In genomic region chr13:76969386-76969785, GRCm38 (mm10) we compare ENCODE assay signal across 7 mouse cellular contexts.
DNase-seq lines count a peak whose midpoint lies in the region; ATAC-seq and TF ChIP-seq lines count a peak whose summit lies in the region.

No protein-coding gene starts in this region.

- no peak overlapping the region for H3K4me2 ChIP-seq in liver, embryonic 12.5 days
- H3K4me2 ChIP-seq in kidney, postnatal 0 days (ENCODE audit: low read length) = no peak overlapping the region
- no peak overlapping the region for H3K4me2 ChIP-seq in lung, postnatal 0 days (replicated peaks; ENCODE audit: low read depth, low read length)

- peak; percentile 59 for TF ChIP-seq CTCF in liver, adult 2 months (IDR thresholded peaks at IDR 0.05; ENCODE audit: low read depth, low read length)
- peak; percentile 93 for TF ChIP-seq CTCF in kidney, postnatal 0 days (IDR thresholded peaks at IDR 0.05; ENCODE audit: low read depth)
- peak; percentile 81 for TF ChIP-seq CTCF in lung, postnatal 0 days (IDR thresholded peaks at IDR 0.05)

- no peaks in the 10 kb centered on the region for H3K27me3 ChIP-seq in liver, adult 2 months (ENCODE audit: control insufficient read depth, insufficient read depth, low read length)
- no peaks in the 10 kb centered on the region for H3K27me3 ChIP-seq in liver, embryonic 12.5 days (replicated peaks)
- no peaks in the 10 kb centered on the region for H3K27me3 ChIP-seq in kidney, postnatal 0 days (ENCODE audit: insufficient read depth, low read length)
- H3K27me3 ChIP-seq in lung, postnatal 0 days (replicated peaks; ENCODE audit: insufficient read depth, low read length) = no peaks in the 10 kb centered on the region

- H3K27ac ChIP-seq in liver, adult 2 months (replicated peaks; ENCODE audit: insufficient read depth, low read depth, low read length) = no peak overlapping the region
- no peak overlapping the region for H3K27ac ChIP-seq in liver, embryonic 12.5 days
- H3K27ac ChIP-seq in kidney, postnatal 0 days = no peak overlapping the region
- no peak overlapping the region for H3K27ac ChIP-seq in lung, postnatal 0 days (ENCODE audit: low read length)

- TF ChIP-seq EP300 in lung, postnatal 0 days (IDR thresholded peaks at IDR 0.05) = no peak

- no peaks in the 10 kb centered on the region for H3K36me3 ChIP-seq in liver, adult 2 months (ENCODE audit: control insufficient read depth, insufficient read depth, low read length)
- no peaks in the 10 kb centered on the region for H3K36me3 ChIP-seq in liver, embryonic 12.5 days
- no peaks in the 10 kb centered on the region for H3K36me3 ChIP-seq in kidney, postnatal 0 days (ENCODE audit: insufficient read depth, low read length)
- no peaks in the 10 kb centered on the region for H3K36me3 ChIP-seq in lung, postnatal 0 days (ENCODE audit: insufficient read depth, low read length)

- no peaks in the 10 kb centered on the region for H3K79me2 ChIP-seq in liver, adult 2 months (ENCODE audit: control insufficient read depth, insufficient read depth, low read length)

- no peak for ATAC-seq in liver, embryonic 12.5 days
- ATAC-seq in kidney, postnatal 0 days (replicated peaks; ENCODE audit: low FRiP score, low read depth) = no peak
- no peak for ATAC-seq in lung, postnatal 0 days

- H3K9me3 ChIP-seq in liver, embryonic 12.5 days (replicated peaks) = no peaks in the 10 kb centered on the region
- no peaks in the 10 kb centered on the region for H3K9me3 ChIP-seq in kidney, postnatal 0 days (replicated peaks; ENCODE audit: low read length)
- H3K9me3 ChIP-seq in lung, postnatal 0 days (ENCODE audit: low read length) = no peaks in the 10 kb centered on the region

- TF ChIP-seq POLR2A in liver, adult 2 months (IDR thresholded peaks at IDR 0.05; ENCODE audit: extremely low read depth, insufficient read depth, low read length) = no peak

- WGBS in liver, adult 2 months = 1% methylated on average over 2 of the region's 2 CpGs
- 2% methylated on average over 2 of the region's 2 CpGs for WGBS in liver, embryonic 12.5 days (ENCODE audit: insufficient replicate concordance)
- 0% methylated on average over 2 of the region's 2 CpGs for WGBS in kidney, postnatal 0 days
- WGBS in lung, postnatal 0 days = 1% methylated on average over 2 of the region's 2 CpGs

- H3K4me3 ChIP-seq in liver, adult 2 months (ENCODE audit: insufficient read depth, low read depth, low read length) = no peak overlapping the region
- no peak overlapping the region for H3K4me3 ChIP-seq in liver, embryonic 12.5 days
- no peak overlapping the region for H3K4me3 ChIP-seq in kidney, postnatal 0 days (replicated peaks; ENCODE audit: low read depth, low read length)
- H3K4me3 ChIP-seq in lung, postnatal 0 days (ENCODE audit: low read depth, low read length) = no peak overlapping the region

- H3K9ac ChIP-seq in liver, adult 2 months (ENCODE audit: low read depth, low read length) = no peak overlapping the region
- H3K9ac ChIP-seq in liver, embryonic 12.5 days = no peak overlapping the region
- H3K9ac ChIP-seq in kidney, postnatal 0 days (ENCODE audit: low read depth, low read length) = no peak overlapping the region
- no peak overlapping the region for H3K9ac ChIP-seq in lung, postnatal 0 days (replicated peaks; ENCODE audit: low read depth)

- H3K4me1 ChIP-seq in liver, adult 2 months (ENCODE audit: control insufficient read depth, insufficient read depth, low read length) = no peaks in the 10 kb centered on the region
- no peaks in the 10 kb centered on the region for H3K4me1 ChIP-seq in liver, embryonic 12.5 days
- H3K4me1 ChIP-seq in kidney, postnatal 0 days (replicated peaks; ENCODE audit: insufficient read depth, low read length) = no peaks in the 10 kb centered on the region
- H3K4me1 ChIP-seq in lung, postnatal 0 days (ENCODE audit: insufficient read depth, low read depth, low read length) = no peaks in the 10 kb centered on the region

- peak; percentile 7 for DNase-seq in liver, adult 2 months (ENCODE audit: extremely low read depth, low read depth, low spot score)
- DNase-seq in ZHBTc4 (ENCODE audit: low read depth, low spot score) = peak; percentile 51
- peak; percentile 35 for DNase-seq in embryo, embryonic 11.5 days (ENCODE audit: low read depth, low spot score)
- peak; percentile 76 for DNase-seq in kidney, postnatal 0 days (ENCODE audit: low spot score)
- peak; percentile 48 for DNase-seq in lung, postnatal 0 days (ENCODE audit: low spot score)
- DNase-seq in right cerebral cortex, adult 2 months (ENCODE audit: low spot score in 2 of 2) = peak; percentile 69 to 72

Comparison
In these comparisons a context has a peak if more than half of its experiments do, and no peak if none do; other contexts are left out.
1. DNase-seq: peak in every context shown above with its lines; median percentile 76 in kidney, postnatal 0 days; 70 in right cerebral cortex, adult 2 months; 51 in ZHBTc4; 48 in lung, postnatal 0 days; 35 in embryo, embryonic 11.5 days; 7 in liver, adult 2 months.